Mouse (Mus musculus) MEL (cell line): ENCODE results near the gene Man1b1. TPM values are rescaled to one million over a fixed set of nuclear protein-coding genes. Genes with fewer than 3 reads are reported as not detected.

Experiments used
- DNase-seq: peaks from one replicate; pipeline ENCODE4 v3.0.0; 2011; ENCODE audit warnings: low read depth, low spot score
- H3K27ac ChIP-seq: 2 replicates; pipeline ENCODE4 v1.5.1; 2012; ENCODE audit warnings: low read depth, mild to moderate bottlenecking, control low read depth, low read length, moderate library complexity; ENCODE audit not compliant: control insufficient read depth
- H3K27me3 ChIP-seq, 2 experiments: fragments of 150-350 bp in 1 of 2; sonication (generic) in 1 of 2; 2 replicates each; pipeline ENCODE4 v1.6.1; 2012; ENCODE audit warnings: low read length in 2 of 2, mild to moderate bottlenecking in 2 of 2, improper control_type of control experiment in 1 of 2, moderate library complexity in 1 of 2; ENCODE audit not compliant: insufficient read depth in 2 of 2, control insufficient read depth in 1 of 2
- H3K36me3 ChIP-seq, 2 experiments: 2 replicates each; pipeline ENCODE4 v1.6.1; 2012 to 2014; ENCODE audit warnings: low read length in 2 of 2, improper control_type of control experiment in 1 of 2, inconsistent platforms in 1 of 2, mild to moderate bottlenecking in 1 of 2; ENCODE audit not compliant: insufficient read depth in 2 of 2, control insufficient read depth in 1 of 2
- H3K4me1 ChIP-seq, 2 experiments: fragments of 150-350 bp in 1 of 2; sonication (generic) in 1 of 2; 2 replicates each; pipeline ENCODE4 v1.6.1; 2012; ENCODE audit warnings: low read length in 2 of 2, improper control_type of control experiment in 1 of 2, mild to moderate bottlenecking in 1 of 2; ENCODE audit not compliant: insufficient read depth in 2 of 2, control insufficient read depth in 1 of 2
- H3K4me3 ChIP-seq, 2 experiments: fragments of 150-350 bp in 1 of 2; sonication (generic) in 1 of 2; 2 replicates each; pipeline ENCODE4 v1.5.1; 2012; ENCODE audit warnings: low read depth in 2 of 2, low read length in 2 of 2, mild to moderate bottlenecking in 2 of 2, moderate library complexity in 2 of 2, control low read depth in 1 of 2, improper control_type of control experiment in 1 of 2; ENCODE audit not compliant: control insufficient read depth in 1 of 2, insufficient read depth in 1 of 2
- H3K79me2 ChIP-seq: 2 replicates; pipeline ENCODE4 v1.6.1; 2012; ENCODE audit warnings: mild to moderate bottlenecking, low read length, moderate library complexity; ENCODE audit not compliant: control insufficient read depth, poor library complexity, insufficient read depth
- H3K9ac ChIP-seq: 2 replicates; pipeline ENCODE4 v1.6.1; 2012; ENCODE audit warnings: low read depth, mild to moderate bottlenecking, control low read depth, low read length, moderate library complexity; ENCODE audit not compliant: control insufficient read depth, poor library complexity, severe bottlenecking
- H3K9me3 ChIP-seq: fragments of 150-350 bp; sonication (generic); replicated peaks from 2 replicates; pipeline ENCODE4 v1.6.1; 2012; ENCODE audit warnings: mild to moderate bottlenecking, low read length, improper control_type of control experiment, moderate library complexity; ENCODE audit not compliant: insufficient read depth
- BHLHE40 ChIP-seq: IDR thresholded peaks from 2 replicates; pipeline ENCODE4 v1.6.1; 2012; ENCODE audit warnings: low read depth, mild to moderate bottlenecking, inconsistent platforms, low read length, improper control_type of control experiment, borderline replicate concordance
- CHD1 ChIP-seq: IDR thresholded peaks from 2 replicates; pipeline ENCODE4 v1.6.1; 2012; ENCODE audit warnings: low read depth, mild to moderate bottlenecking, inconsistent platforms, low read length, improper control_type of control experiment
- CTCF ChIP-seq, 3 experiments: IDR thresholded peaks in 2 of 3; conservative IDR thresholded peaks in 1 of 3; 2 replicates each; pipeline ENCODE4 v1.5.1; 2011 to 2012; ENCODE audit warnings: low read length in 3 of 3, low read depth in 2 of 3, mild to moderate bottlenecking in 2 of 3, improper control_type of control experiment in 1 of 3, inconsistent platforms in 1 of 3, mixed read lengths in 1 of 3, moderate library complexity in 1 of 3; ENCODE audit not compliant: control insufficient read depth in 1 of 3, insufficient read depth in 1 of 3, poor library complexity in 1 of 3, severe bottlenecking in 1 of 3
- E2F4 ChIP-seq: IDR thresholded peaks from 2 replicates; pipeline ENCODE4 v1.6.1; 2011; ENCODE audit warnings: low read depth, low read length, improper control_type of control experiment, borderline replicate concordance
- ELF1 ChIP-seq: IDR thresholded peaks from 2 replicates; pipeline ENCODE4 v1.6.1; 2014; ENCODE audit warnings: low read depth, mild to moderate bottlenecking, inconsistent platforms, low read length, improper control_type of control experiment, moderate library complexity
- ETS1 ChIP-seq: IDR thresholded peaks from 2 replicates; pipeline ENCODE4 v1.6.1; 2012; ENCODE audit warnings: low read depth, mild to moderate bottlenecking, inconsistent platforms, low read length, improper control_type of control experiment, moderate library complexity
- GABPA ChIP-seq: IDR thresholded peaks from 2 replicates; pipeline ENCODE4 v1.6.1; 2012; ENCODE audit warnings: low read depth, mild to moderate bottlenecking, inconsistent platforms, low read length, improper control_type of control experiment, moderate library complexity
- HCFC1 ChIP-seq: IDR thresholded peaks from 2 replicates; pipeline ENCODE4 v1.6.1; 2012; ENCODE audit warnings: low read depth, mild to moderate bottlenecking, inconsistent platforms, low read length, improper control_type of control experiment, moderate library complexity
- JUND ChIP-seq: IDR thresholded peaks from 2 replicates; pipeline ENCODE4 v1.6.1; 2011; ENCODE audit warnings: low read depth, mild to moderate bottlenecking, improper control_type of control experiment, low read length
- KAT2A ChIP-seq: conservative IDR thresholded peaks from 2 replicates; pipeline ENCODE4 v1.6.1; 2012; ENCODE audit warnings: low read depth, low read length, improper control_type of control experiment, inconsistent platforms
- MAFK ChIP-seq: IDR thresholded peaks from 2 replicates; pipeline ENCODE4 v1.6.1; 2011; ENCODE audit warnings: low read depth, mild to moderate bottlenecking, low read length, improper control_type of control experiment, borderline replicate concordance
- MXI1 ChIP-seq: IDR thresholded peaks from 2 replicates; pipeline ENCODE4 v1.6.1; 2011; ENCODE audit warnings: mild to moderate bottlenecking, low read depth, low read length, improper control_type of control experiment
- MYB ChIP-seq: IDR thresholded peaks from 2 replicates; pipeline ENCODE4 v1.6.1; 2011; ENCODE audit warnings: mild to moderate bottlenecking, low read depth, low read length, improper control_type of control experiment
- MYC ChIP-seq: IDR thresholded peaks from 2 replicates; pipeline ENCODE4 v1.6.1; 2011; ENCODE audit warnings: low read depth, mild to moderate bottlenecking, low read length, improper control_type of control experiment, moderate library complexity
- NRF1 ChIP-seq: IDR thresholded peaks from 2 replicates; pipeline ENCODE4 v1.6.1; 2014; ENCODE audit warnings: low read depth, mild to moderate bottlenecking, inconsistent platforms, low read length, improper control_type of control experiment, moderate library complexity; ENCODE audit not compliant: poor library complexity, insufficient read depth, severe bottlenecking
- RAD21 ChIP-seq: IDR thresholded peaks from 2 replicates; pipeline ENCODE4 v1.6.1; 2011; ENCODE audit warnings: mild to moderate bottlenecking, low read depth, low read length, improper control_type of control experiment
- SIN3A ChIP-seq: IDR thresholded peaks from 2 replicates; pipeline ENCODE4 v1.6.1; 2012; ENCODE audit warnings: low read length, improper control_type of control experiment, inconsistent platforms
- SMC3 ChIP-seq: IDR thresholded peaks from 2 replicates; pipeline ENCODE4 v1.6.1; 2011; ENCODE audit warnings: low read depth, low read length, improper control_type of control experiment
- TAL1 ChIP-seq: IDR thresholded peaks from 2 replicates; pipeline ENCODE4 v1.6.1; 2012; ENCODE audit warnings: mild to moderate bottlenecking, inconsistent platforms, low read length, moderate library complexity, mixed read lengths
- TBP ChIP-seq: IDR thresholded peaks from 2 replicates; pipeline ENCODE4 v1.8.0; 2011; ENCODE audit warnings: low read depth, low read length, improper control_type of control experiment
- USF2 ChIP-seq, 2 experiments: IDR thresholded peaks; 2 replicates each; pipeline ENCODE4 v1.6.1; 2011 to 2012; ENCODE audit warnings: improper control_type of control experiment in 2 of 2, low read length in 2 of 2, borderline replicate concordance in 1 of 2, inconsistent platforms in 1 of 2, low read depth in 1 of 2, mild to moderate bottlenecking in 1 of 2; ENCODE audit not compliant: insufficient read depth in 1 of 2
- ZC3H11A ChIP-seq: IDR thresholded peaks from 2 replicates; pipeline ENCODE4 v1.6.1; 2012; ENCODE audit warnings: low read depth, mild to moderate bottlenecking, inconsistent platforms, low read length, improper control_type of control experiment
- ZKSCAN1 ChIP-seq: IDR thresholded peaks from 2 replicates; pipeline ENCODE4 v1.6.1; 2012; ENCODE audit warnings: low read depth, mild to moderate bottlenecking, inconsistent platforms, low read length, improper control_type of control experiment, moderate library complexity
- ZMIZ1 ChIP-seq: IDR thresholded peaks from 2 replicates; pipeline ENCODE4 v1.6.1; 2012; ENCODE audit warnings: low read depth, mild to moderate bottlenecking, inconsistent platforms, low read length, improper control_type of control experiment, moderate library complexity
- ZNF384 ChIP-seq: IDR thresholded peaks from 2 replicates; pipeline ENCODE4 v1.6.1; 2012; ENCODE audit warnings: low read depth, mild to moderate bottlenecking, inconsistent platforms, low read length, improper control_type of control experiment
- polyA plus RNA-seq, 2 experiments: library from polyadenylated mRNA; stranded (reverse) in 1 of 2; unstranded in 1 of 2; fragments of >175 nt in 1 of 2; fragments of >200 nt in 1 of 2; gene quantifications; 2 replicates each; pipeline versions ENCODE4 v1.2.1 to v1.2.4; 2012; ENCODE audit warnings: low replicate concordance in 2 of 2, low read depth in 1 of 2; ENCODE audit not compliant: insufficient read length in 2 of 2, insufficient read depth in 1 of 2, missing spikeins in 1 of 2
- total RNA-seq: library from RNA; depleted of rRNA; stranded (reverse); fragments of 300-350 nt; gene quantifications from 2 replicates; pipeline ENCODE4 v1.2.3, GENCODE M21; 2012

Gene Man1b1
- total and polyA plus RNA-seq, 3 experiments = 49.6 to 50.1 TPM; not detected in 1

DNA sequence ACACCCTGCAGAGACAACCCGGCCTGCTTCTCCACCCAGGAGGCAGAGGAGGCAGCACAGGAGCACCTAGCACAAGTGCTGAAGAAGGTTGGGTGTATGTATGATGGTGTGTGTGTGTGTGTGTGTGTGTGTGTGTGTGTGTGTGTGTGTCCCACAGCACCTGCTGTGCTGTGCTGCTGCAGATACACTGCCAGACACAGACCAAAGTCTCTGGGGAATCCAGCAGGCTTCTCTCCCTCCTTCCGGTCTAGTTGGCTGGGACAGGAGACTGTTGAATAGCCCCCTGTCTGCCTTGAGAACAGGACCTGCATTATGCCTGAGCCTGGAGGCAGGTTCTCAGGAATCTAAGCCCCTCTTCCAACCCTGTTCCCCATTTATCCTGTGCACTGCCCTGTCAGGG lies 41.3 kb downstream of the Man1b1 start:
- peak overlapping the region; percentile 86 for H3K9ac ChIP-seq

DNA sequence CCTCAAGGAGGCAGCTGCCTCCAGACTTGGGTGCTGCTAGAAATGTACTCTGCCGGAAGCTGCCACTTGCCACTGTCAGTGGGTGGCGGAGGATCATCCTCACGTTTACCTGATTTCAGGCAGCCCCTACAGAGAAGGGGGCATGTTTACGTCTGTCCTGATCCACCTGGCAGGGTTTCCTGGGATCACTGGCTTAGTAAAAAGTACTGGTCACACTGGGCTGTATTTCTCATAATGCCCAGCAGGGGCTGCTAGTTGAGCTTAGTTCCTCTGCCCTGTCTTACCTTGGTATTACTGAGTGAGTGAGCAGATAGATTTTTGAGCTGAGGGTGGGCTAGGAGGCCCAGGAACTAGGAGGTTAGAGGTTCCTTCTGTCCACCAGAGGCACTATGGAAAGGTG lies 44.5 kb downstream of the Man1b1 start:
- H3K4me1 ChIP-seq = peaks cover 0 to 10% of the 10 kb centered on the region in 2 experiments; a peak in 2 of 4 replicates
- H3K27ac ChIP-seq = no peak overlapping the region
- DNase-seq = peak; percentile 64
- no peaks in the 10 kb centered on the region for H3K9me3 ChIP-seq
- peak; percentile 56 for TF ChIP-seq SMC3
- peak; percentile 52 to 91 (median 72) for TF ChIP-seq CTCF (IDR thresholded peaks at IDR 0.05 in 2 of 3, conservative IDR thresholded peaks at IDR 0.05 in 1 of 3; ENCODE audit: control insufficient read depth in 1 of 3, insufficient read depth in 1 of 3, low read depth in 2 of 3, low read length in 3 of 3, poor library complexity in 1 of 3, severe bottlenecking in 1 of 3)
- no peak for TF ChIP-seq MYB
- peak; percentile 46 for TF ChIP-seq RAD21
- TF ChIP-seq TBP = no peak
- TF ChIP-seq ZMIZ1 = no peak
- TF ChIP-seq ZNF384 = no peak
- 0 out of 2 replicates have a peak, but pooled peaks have one; percentile 20 for TF ChIP-seq SIN3A
- TF ChIP-seq ZC3H11A = peak; percentile 26; the same call in 1 of the 2 replicates
- TF ChIP-seq GABPA = no peak
- TF ChIP-seq HCFC1 = no peak
- no peak for TF ChIP-seq MXI1
- TF ChIP-seq, all 39 proteins: peak for 5
- Histone ChIP-seq H3K36me3 (peaks cover 0 to 3% of the 10 kb centered on the region in 2 experiments; a peak in 3 of 4 replicates), H3K9ac (no peak overlapping the region), H3K79me2 (peaks cover 18% of the 10 kb centered on the region), H3K4me3 (no peak overlapping the region), H3K27me3 (no peaks in the 10 kb centered on the region)

More for the DNA sequence above, 41.3 kb downstream of the Man1b1 start:
- TF ChIP-seq HCFC1 = no peak
- TF ChIP-seq USF2 (IDR thresholded peaks at IDR 0.05; ENCODE audit: borderline replicate concordance in 1 of 2, insufficient read depth in 1 of 2, low read depth in 1 of 2, low read length in 2 of 2) = no peak
- TF ChIP-seq CTCF (IDR thresholded peaks at IDR 0.05 in 2 of 3, conservative IDR thresholded peaks at IDR 0.05 in 1 of 3; ENCODE audit: control insufficient read depth in 1 of 3, insufficient read depth in 1 of 3, low read depth in 2 of 3, low read length in 3 of 3, poor library complexity in 1 of 3, severe bottlenecking in 1 of 3) = no peak
- no peak for TF ChIP-seq BHLHE40
- TF ChIP-seq JUND = no peak
- TF ChIP-seq MAFK = no peak
- no peak for TF ChIP-seq KAT2A
- TF ChIP-seq ETS1 = no peak
- TF ChIP-seq NRF1 = no peak
- no peak for TF ChIP-seq ZNF384
- no peak for TF ChIP-seq ZKSCAN1
- no peak for TF ChIP-seq CHD1
- TF ChIP-seq ELF1 = no peak
- no peak for TF ChIP-seq MYC
- TF ChIP-seq E2F4 = no peak
- TF ChIP-seq TAL1 = no peak
- Histone ChIP-seq H3K36me3 (peaks cover 0 to 7% of the 10 kb centered on the region in 2 experiments), H3K27me3 (no peaks in the 10 kb centered on the region), H3K9me3 (no peaks in the 10 kb centered on the region), H3K4me3 (peak overlapping the region; percentile 85 to 86), H3K27ac (no peak overlapping the region), H3K79me2 (peaks cover 18% of the 10 kb centered on the region), H3K4me1 (peaks cover 4 to 16% of the 10 kb centered on the region in 2 experiments)
- peak; percentile 32 for DNase-seq
